Mouse (Mus musculus): ENCODE results near the gene Ufsp1. TPM values are rescaled to one million over a fixed set of nuclear protein-coding genes. Genes with fewer than 3 reads are reported as not detected.

Gene Ufsp1
- polyA plus RNA-seq, 1 experiment from 2014 or later = 11.4 TPM

- ATAC-seq (replicated peaks; ENCODE audit: low FRiP score, low read depth) = no peak
- no peaks in the 10 kb centered on the region for H3K9me3 ChIP-seq (replicated peaks; ENCODE audit: low read length)
- peak overlapping the region; percentile 76 for H3K9ac ChIP-seq (ENCODE audit: low read depth, low read length)
- H3K36me3 ChIP-seq (ENCODE audit: insufficient read depth, low read length) = peaks cover 52% of the 10 kb centered on the region
- 76% methylated on average over 9 of the region's 9 CpGs for WGBS
- peak overlapping the region; percentile 93 for H3K4me2 ChIP-seq (ENCODE audit: low read length)
- TF ChIP-seq CTCF (IDR thresholded peaks at IDR 0.05; ENCODE audit: low read depth) = no peak
- H3K27me3 ChIP-seq (ENCODE audit: insufficient read depth, low read length) = 0 out of 2 replicates have a peak, but pooled peaks cover under 1% of the 10 kb centered on the region
- H3K4me3 ChIP-seq (replicated peaks; ENCODE audit: low read depth, low read length) = peak overlapping the region; percentile 48; the same call in 1 of the 2 replicates
- peak overlapping the region; percentile 96; the same call in 1 of the 2 replicates for H3K27ac ChIP-seq
- no peak for DNase-seq (ENCODE audit: low spot score)
- peaks cover 6% of the 10 kb centered on the region for H3K4me1 ChIP-seq (replicated peaks; ENCODE audit: insufficient read depth, low read length)
Measured at GRCm38 (mm10) chr5:137295296-137295695, 867 bp downstream of the Ufsp1 start.

GRCm38 (mm10) chr5:137295712-137296111, 1.3 kb downstream of the Ufsp1 start:
- Histone ChIP-seq H3K4me1 (replicated peaks; ENCODE audit: insufficient read depth, low read length) (peaks cover 6% of the 10 kb centered on the region), H3K4me3 (replicated peaks; ENCODE audit: low read depth, low read length) (no peak overlapping the region), H3K36me3 (ENCODE audit: insufficient read depth, low read length) (peaks cover 57% of the 10 kb centered on the region), H3K9me3 (replicated peaks; ENCODE audit: low read length) (no peaks in the 10 kb centered on the region), H3K27ac (no peak overlapping the region), H3K9ac (ENCODE audit: low read depth, low read length) (no peak overlapping the region), H3K4me2 (ENCODE audit: low read length) (no peak overlapping the region), H3K27me3 (ENCODE audit: insufficient read depth, low read length) (no peaks in the 10 kb centered on the region)
- ATAC-seq (replicated peaks; ENCODE audit: low FRiP score, low read depth) = no peak
- DNase-seq (ENCODE audit: low spot score) = no peak
- no peak for TF ChIP-seq CTCF (IDR thresholded peaks at IDR 0.05; ENCODE audit: low read depth)
- WGBS = 88% methylated on average over 15 of the region's 15 CpGs

DNA sequence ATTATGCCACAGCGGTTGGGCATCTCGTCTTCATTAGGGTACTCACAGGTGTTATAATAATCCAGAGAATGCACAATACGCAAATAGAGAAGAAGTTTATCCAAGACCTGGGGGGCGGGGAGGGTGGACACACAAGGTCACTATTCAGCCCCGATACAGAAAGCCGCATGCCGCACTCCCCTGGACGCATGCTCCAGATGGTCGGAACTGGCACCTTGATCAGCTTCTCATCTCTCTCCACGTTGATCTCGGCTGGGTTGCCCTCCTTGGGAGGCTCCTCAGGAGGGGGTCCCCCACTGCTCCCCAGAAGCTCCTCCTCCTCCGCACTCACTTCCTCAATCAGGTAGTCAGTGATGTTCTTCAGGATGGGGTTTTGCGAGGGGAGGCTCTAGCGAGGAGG, 2.7 kb downstream of the Ufsp1 start:
- no peak for TF ChIP-seq CTCF (IDR thresholded peaks at IDR 0.05; ENCODE audit: low read depth)
- Histone ChIP-seq H3K4me2 (ENCODE audit: low read length) (no peak overlapping the region), H3K4me3 (replicated peaks; ENCODE audit: low read depth, low read length) (no peak overlapping the region), H3K4me1 (replicated peaks; ENCODE audit: insufficient read depth, low read length) (peaks cover 6% of the 10 kb centered on the region), H3K36me3 (ENCODE audit: insufficient read depth, low read length) (peaks cover 70% of the 10 kb centered on the region), H3K9me3 (replicated peaks; ENCODE audit: low read length) (no peaks in the 10 kb centered on the region), H3K27me3 (ENCODE audit: insufficient read depth, low read length) (no peaks in the 10 kb centered on the region), H3K27ac (no peak overlapping the region), H3K9ac (ENCODE audit: low read depth, low read length) (no peak overlapping the region)
- DNase-seq (ENCODE audit: low spot score) = no peak
- ATAC-seq (replicated peaks; ENCODE audit: low FRiP score, low read depth) = no peak
- WGBS = 89% methylated on average over 14 of the region's 14 CpGs

- no peak for TF ChIP-seq CTCF (IDR thresholded peaks at IDR 0.05; ENCODE audit: low read depth)
- no peak for ATAC-seq (replicated peaks; ENCODE audit: low FRiP score, low read depth)
- Histone ChIP-seq H3K9me3 (replicated peaks; ENCODE audit: low read length) (no peaks in the 10 kb centered on the region), H3K27ac (no peak overlapping the region), H3K36me3 (ENCODE audit: insufficient read depth, low read length) (peaks cover 91% of the 10 kb centered on the region), H3K4me3 (replicated peaks; ENCODE audit: low read depth, low read length) (no peak overlapping the region), H3K9ac (ENCODE audit: low read depth, low read length) (no peak overlapping the region), H3K4me2 (ENCODE audit: low read length) (no peak overlapping the region), H3K4me1 (replicated peaks; ENCODE audit: insufficient read depth, low read length) (peaks cover 6% of the 10 kb centered on the region), H3K27me3 (ENCODE audit: insufficient read depth, low read length) (no peaks in the 10 kb centered on the region)
- no peak for DNase-seq (ENCODE audit: low spot score)
- WGBS = 82% methylated on average over 7 of the region's 7 CpGs
Measured at GRCm38 (mm10) chr5:137299240-137299639, 4.8 kb downstream of the Ufsp1 start.

- Histone ChIP-seq H3K9me3 (replicated peaks; ENCODE audit: low read length) (no peaks in the 10 kb centered on the region), H3K4me3 (replicated peaks; ENCODE audit: low read depth, low read length) (no peak overlapping the region), H3K36me3 (ENCODE audit: insufficient read depth, low read length) (peaks cover 79% of the 10 kb centered on the region), H3K9ac (ENCODE audit: low read depth, low read length) (no peak overlapping the region), H3K4me2 (ENCODE audit: low read length) (no peak overlapping the region), H3K27me3 (ENCODE audit: insufficient read depth, low read length) (no peaks in the 10 kb centered on the region), H3K4me1 (replicated peaks; ENCODE audit: insufficient read depth, low read length) (peaks cover 18% of the 10 kb centered on the region), H3K27ac (no peak overlapping the region)
- WGBS = 76% methylated on average over 21 of the region's 21 CpGs
- no peak for TF ChIP-seq CTCF (IDR thresholded peaks at IDR 0.05; ENCODE audit: low read depth)
- ATAC-seq (replicated peaks; ENCODE audit: low FRiP score, low read depth) = peak; percentile 58
- DNase-seq (ENCODE audit: low spot score) = no peak
Measured at GRCm38 (mm10) chr5:137301253-137301652, 6.8 kb downstream of the Ufsp1 start.

DNA sequence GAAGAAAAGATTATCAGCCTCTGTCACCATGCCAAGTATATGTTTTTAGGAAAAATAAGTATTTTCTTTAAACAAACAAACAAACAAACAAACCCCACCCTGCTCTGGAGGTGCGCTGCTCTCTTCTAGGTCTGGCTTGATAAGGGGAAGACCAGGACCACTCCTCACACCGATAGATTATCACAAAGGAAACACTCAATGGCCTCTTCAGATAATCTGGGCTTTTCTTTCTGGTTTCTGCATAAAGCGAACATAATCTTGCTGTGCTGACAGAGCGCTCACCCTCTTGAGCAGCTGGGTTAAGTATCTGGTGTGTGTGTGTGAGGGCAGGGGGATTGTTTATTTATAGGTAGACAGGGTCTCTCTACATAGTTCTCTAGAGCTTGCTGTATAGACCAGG, 9.2 kb downstream of the Ufsp1 start:
- 89% methylated on average over 4 of the region's 4 CpGs for WGBS
- DNase-seq (ENCODE audit: low spot score) = no peak
- no peak for TF ChIP-seq CTCF (IDR thresholded peaks at IDR 0.05; ENCODE audit: low read depth)
- H3K9me3 ChIP-seq (replicated peaks; ENCODE audit: low read length) = no peaks in the 10 kb centered on the region
- peaks cover 57% of the 10 kb centered on the region for H3K36me3 ChIP-seq (ENCODE audit: insufficient read depth, low read length)
- ATAC-seq (replicated peaks; ENCODE audit: low FRiP score, low read depth) = no peak
- no peaks in the 10 kb centered on the region for H3K27me3 ChIP-seq (ENCODE audit: insufficient read depth, low read length)
- H3K9ac ChIP-seq (ENCODE audit: low read depth, low read length) = no peak overlapping the region
- H3K4me2 ChIP-seq (ENCODE audit: low read length) = no peak overlapping the region
- H3K4me3 ChIP-seq (replicated peaks; ENCODE audit: low read depth, low read length) = no peak overlapping the region
- H3K27ac ChIP-seq = no peak overlapping the region
- H3K4me1 ChIP-seq (replicated peaks; ENCODE audit: insufficient read depth, low read length) = peaks cover 20% of the 10 kb centered on the region

DNA sequence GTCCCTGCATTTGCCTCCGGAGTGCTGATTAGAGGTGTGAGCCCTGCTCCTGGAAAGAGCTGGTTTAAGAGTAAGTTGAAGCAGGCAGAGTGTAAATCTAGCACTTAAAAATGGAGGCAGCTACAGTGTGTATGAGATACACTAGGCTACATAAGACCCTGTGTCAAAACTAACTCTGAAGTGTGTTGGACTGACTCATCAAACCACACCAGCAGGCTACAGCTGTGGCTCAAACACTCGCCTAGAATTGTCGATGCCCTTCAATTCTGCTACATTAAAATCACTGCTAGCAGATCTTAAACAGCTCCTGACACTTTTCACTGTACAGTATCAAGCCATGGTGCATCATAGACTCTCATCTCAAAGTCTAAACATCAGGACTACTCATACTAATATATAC, 9.7 kb downstream of the Ufsp1 start:
- 76% methylated on average over 3 of the region's 3 CpGs for WGBS
- peaks cover 57% of the 10 kb centered on the region for H3K36me3 ChIP-seq (ENCODE audit: insufficient read depth, low read length)

More for the DNA sequence above, 9.7 kb downstream of the Ufsp1 start:
- no peak overlapping the region for H3K9ac ChIP-seq (ENCODE audit: low read depth, low read length)
- no peak overlapping the region for H3K4me3 ChIP-seq (replicated peaks; ENCODE audit: low read depth, low read length)
- DNase-seq (ENCODE audit: low spot score) (no peak), ATAC-seq (replicated peaks; ENCODE audit: low FRiP score, low read depth) (no peak)
- no peak overlapping the region for H3K27ac ChIP-seq
- H3K9me3 ChIP-seq (replicated peaks; ENCODE audit: low read length) = no peaks in the 10 kb centered on the region
- H3K27me3 ChIP-seq (ENCODE audit: insufficient read depth, low read length) = no peaks in the 10 kb centered on the region
- peaks cover 20% of the 10 kb centered on the region for H3K4me1 ChIP-seq (replicated peaks; ENCODE audit: insufficient read depth, low read length)
- no peak for TF ChIP-seq CTCF (IDR thresholded peaks at IDR 0.05; ENCODE audit: low read depth)
- H3K4me2 ChIP-seq (ENCODE audit: low read length) = no peak overlapping the region

Measured in kidney, postnatal 0 days (tissue).